Mouse (Mus musculus) embryonic facial prominence, embryonic 11.5 days (tissue): ENCODE data around the gene Acad9. TPM values are rescaled to one million over a fixed set of nuclear protein-coding genes. Genes with fewer than 3 reads are reported as not detected.

Source experiments
- polyA plus RNA-seq: library from polyadenylated mRNA; unstranded; fragments of >200 nt; fragmentation: Nextera tagmentation; extraction: Ambion mirVana; gene quantifications from 2 replicates; pipeline ENCODE4 v1.2.1, GENCODE M21; 2014

Acad9 gene
- polyA plus RNA-seq, 1 experiment from 2014 or later, result 103 TPM

Other genes with a start within 250 kb of the Acad9 start
- 112 and 119 TPM in 2 replicates for gene Dcun1d1, start 128.5 kb upstream of the Acad9 start, polyA plus RNA-seq
- 39.1 and 42.6 TPM in 2 replicates for gene Mccc1, start 65.3 kb upstream of the Acad9 start, polyA plus RNA-seq
- gene Ccdc144b, start 12.4 kb upstream of the Acad9 start, polyA plus RNA-seq, result 0.03 TPM in 1 of 2 replicates, not detected in the other
- gene D3Ertd254e, start 85.0 kb downstream of the Acad9 start, polyA plus RNA-seq, result 10.1 and 10.2 TPM in 2 replicates
- not detected in 2 replicates for gene Qrfpr, start 156.3 kb downstream of the Acad9 start, polyA plus RNA-seq